Mouse (Mus musculus): ENCODE data around the gene Ddx51.

Ddx51 gene

GRCm38 (mm10) chr5:110652719-110653648 lies at the start of gene Ddx51, which contains the start of gene Noc4l:
Gene Ddx51 (plus strand): TSS chr5:110653451.
Gene Noc4l (minus strand): TSS chr5:110653417.
- peak; percentile 93 for DNase-seq

DNA sequence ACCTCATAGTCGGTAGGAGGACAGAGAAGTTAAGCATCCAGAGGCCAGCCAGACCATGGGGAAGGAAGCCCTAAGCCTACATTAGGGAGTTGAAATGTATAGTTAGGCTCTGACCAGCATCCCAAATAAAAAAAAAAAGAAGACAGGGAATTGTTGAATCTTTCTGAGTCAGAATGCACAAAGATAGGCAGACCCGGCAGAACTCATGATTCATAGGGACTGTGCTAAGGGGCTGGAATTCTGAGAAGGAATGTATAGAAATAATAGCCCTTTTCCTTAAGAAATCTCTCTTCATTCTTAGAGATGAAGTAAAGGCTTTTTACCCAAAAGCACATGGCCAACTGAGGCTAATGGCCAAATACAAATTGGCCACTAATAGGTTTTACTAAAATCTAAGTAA lies 48.9 kb upstream of the Ddx51 start:
- no peak for DNase-seq

- DNase-seq, result no peak
Measured at GRCm38 (mm10) chr5:110605531-110606221, 47.6 kb upstream of the Ddx51 start.

DNA sequence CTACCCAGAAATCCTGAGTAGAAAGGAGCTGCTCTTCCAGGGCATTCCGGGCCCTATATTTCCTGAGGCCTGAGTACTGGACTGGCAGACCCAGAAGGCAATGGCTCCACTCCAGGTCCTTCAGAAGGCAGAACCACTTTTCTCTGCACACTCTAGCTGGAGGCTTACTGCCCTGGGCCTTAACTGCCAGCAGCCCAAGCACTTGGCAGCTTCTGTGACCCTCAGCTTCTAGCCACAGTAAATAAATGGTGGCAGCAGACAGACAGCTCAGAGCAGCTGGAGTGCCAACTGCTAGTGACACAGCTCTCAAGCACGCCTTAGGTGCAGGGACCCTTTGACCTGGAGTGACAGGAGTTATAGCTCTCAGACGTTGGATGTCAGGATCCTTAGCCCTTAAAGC lies 45.5 kb upstream of the Ddx51 start:
- no peak for DNase-seq

- DNase-seq, result no peak
Measured at GRCm38 (mm10) chr5:110608336-110608735, 44.9 kb upstream of the Ddx51 start.

GRCm38 (mm10) chr5:110608941-110609340 lies 44.3 kb upstream of the Ddx51 start:
- no peak for DNase-seq

- DNase-seq, result no peak
Measured at GRCm38 (mm10) chr5:110609425-110609824, 43.8 kb upstream of the Ddx51 start.

GRCm38 (mm10) chr5:110609868-110610267 lies 43.4 kb upstream of the Ddx51 start:
- DNase-seq, result no peak

GRCm38 (mm10) chr5:110610484-110610883 lies 42.8 kb upstream of the Ddx51 start:
- DNase-seq, result no peak

DNA sequence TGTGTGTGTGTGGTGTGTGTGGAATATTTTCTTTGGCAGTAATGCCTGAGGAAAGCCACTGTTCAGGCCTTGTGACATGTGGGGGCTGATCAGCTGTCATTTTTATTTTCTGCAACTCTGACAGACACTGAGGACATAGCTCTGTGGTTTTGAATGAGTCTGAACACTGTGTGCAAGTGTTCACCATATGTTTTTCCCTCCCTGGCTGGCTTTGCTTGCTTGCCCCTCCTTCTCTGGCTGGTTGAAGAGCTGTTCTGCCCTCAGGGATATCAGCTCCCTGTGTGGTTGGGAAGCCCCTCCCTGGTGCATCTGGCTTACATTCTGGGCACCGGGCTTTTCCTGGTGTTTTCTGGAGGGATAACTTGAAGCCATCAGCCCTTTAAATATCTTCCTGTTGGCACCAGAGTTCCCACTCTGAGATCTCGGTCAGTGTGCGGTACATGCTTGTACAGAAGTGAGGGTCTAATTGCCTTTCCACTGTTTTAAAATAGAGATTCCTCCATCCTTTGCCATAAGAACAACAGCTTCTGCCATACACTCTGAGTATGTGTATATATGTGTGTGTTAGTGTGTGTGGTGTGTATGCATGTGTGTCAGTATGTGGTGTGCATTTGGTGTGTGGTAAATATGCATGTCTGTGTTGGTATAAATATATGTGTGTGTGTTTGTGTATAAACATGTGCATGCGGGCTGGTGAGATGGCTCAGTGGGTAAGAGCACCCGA lies 41.7 kb upstream of the Ddx51 start:
- DNase-seq, result peak; percentile 86

- DNase-seq, result no peak
Measured at GRCm38 (mm10) chr5:110619226-110619625, 34.0 kb upstream of the Ddx51 start.

- DNase-seq, result no peak
Measured at GRCm38 (mm10) chr5:110624319-110624718, 28.9 kb upstream of the Ddx51 start.

DNA sequence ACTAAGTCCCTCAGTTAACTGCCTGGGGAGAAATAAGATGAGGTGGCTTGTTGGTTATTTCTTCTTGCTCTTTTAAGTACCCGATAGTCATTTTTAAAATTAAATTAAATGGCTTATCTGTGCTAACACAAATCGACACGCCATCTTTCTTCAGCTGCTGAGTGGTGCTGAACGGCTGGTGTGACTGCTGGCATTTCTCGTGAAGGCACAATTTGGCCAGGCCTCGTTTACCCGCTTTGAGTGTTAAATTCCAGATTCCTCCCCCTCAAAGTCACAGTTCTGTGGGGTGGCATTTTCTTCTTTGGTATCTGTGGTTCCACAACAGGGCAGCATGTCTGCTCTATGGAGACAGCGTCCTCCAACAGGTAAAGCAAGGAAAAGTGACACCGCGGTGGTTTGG lies 25.9 kb upstream of the Ddx51 start:
- no peak for DNase-seq

DNA sequence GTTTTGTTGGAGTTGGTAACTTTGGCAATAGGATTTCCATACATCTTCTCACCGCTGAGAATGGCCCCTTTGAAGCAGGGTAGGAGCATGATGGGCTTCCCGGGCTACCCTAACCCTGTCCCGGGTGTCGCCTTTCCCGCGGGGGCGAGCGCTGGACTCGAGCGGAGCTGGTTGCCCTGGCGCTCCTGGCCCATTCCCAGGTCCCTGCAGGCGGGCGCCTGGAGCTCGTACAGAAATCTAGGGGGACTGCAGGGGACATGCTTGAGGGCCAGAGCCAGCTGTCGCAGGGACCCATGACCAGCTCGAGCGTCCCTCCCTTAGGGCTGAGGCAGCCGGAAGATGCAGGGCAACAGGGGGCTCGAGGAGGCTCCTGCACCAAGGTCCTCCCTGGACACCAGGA lies 25.1 kb upstream of the Ddx51 start:
- DNase-seq, result no peak

- DNase-seq, result no peak
Measured at GRCm38 (mm10) chr5:110629525-110630120, 23.6 kb upstream of the Ddx51 start.

DNA sequence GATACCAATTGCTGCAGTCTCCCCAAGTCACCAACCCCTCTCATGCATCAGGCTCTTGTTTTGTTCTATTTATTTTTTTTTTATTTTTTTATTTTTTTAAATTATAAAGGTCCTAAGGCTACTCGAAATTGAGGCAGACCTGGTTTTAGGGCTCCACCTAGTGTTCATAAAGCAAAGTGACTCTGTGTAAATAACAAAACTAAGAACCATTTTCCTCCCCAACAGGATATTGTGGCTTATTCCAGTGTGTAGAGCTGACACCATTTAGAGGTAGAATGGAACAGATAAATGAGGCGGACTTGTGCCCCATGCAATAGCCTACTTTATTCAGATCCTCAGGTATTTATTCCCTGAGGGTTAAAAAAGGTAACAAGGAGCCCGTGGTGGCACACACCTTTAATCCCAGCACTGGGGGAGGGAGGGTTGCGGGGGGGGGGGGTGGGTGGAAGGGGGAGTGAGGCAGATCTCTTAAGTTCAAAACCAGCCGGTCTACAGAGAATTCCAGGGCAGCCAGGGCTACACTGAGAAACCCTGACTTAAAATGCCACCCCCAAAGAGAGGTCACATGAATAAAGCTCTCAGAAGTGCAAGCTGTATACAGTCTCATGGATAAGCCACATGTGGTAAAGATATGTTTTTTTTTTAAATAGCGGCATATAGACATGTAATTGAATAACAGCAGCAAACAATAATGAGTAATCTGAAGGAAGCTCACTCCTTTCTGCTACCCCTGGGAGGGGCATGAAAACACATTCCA lies 17.1 kb upstream of the Ddx51 start:
- no peak for DNase-seq

DNA sequence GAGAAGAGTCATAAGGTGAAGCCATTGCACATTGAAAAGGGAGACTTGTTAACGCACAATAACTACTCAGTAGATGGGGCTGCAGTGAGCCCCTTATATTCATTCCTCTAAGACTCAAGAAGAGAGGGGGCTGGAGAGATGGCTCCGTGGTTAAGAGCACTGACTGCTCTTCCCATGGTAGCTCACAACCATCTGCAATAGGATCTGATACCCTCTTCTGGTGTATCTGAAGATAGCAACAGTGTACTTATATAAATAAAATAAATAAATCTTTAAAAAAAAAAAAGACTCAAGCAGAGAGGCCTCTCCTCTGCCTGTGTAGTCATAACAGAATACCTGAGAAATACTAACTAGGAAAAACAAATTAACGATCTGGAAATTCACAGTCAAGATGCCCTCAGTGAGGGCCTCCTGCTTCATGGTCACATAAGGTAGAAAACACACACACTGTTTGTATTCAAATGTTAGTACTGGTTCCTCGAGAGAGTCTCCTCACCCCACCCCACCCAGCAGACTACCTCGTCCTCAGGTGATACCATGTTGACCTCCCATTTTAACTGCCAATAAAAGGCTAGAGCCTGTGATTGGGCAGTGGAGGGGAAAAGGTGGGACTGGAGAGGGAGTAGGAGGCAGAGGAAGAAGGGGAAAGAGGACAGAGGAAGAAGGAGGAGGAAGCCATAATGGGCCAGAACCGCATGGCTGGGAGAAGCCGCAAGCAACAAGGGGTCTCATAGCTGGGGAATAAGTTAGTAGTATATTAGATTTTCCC lies 14.8 kb upstream of the Ddx51 start:
- no peak for DNase-seq

DNA sequence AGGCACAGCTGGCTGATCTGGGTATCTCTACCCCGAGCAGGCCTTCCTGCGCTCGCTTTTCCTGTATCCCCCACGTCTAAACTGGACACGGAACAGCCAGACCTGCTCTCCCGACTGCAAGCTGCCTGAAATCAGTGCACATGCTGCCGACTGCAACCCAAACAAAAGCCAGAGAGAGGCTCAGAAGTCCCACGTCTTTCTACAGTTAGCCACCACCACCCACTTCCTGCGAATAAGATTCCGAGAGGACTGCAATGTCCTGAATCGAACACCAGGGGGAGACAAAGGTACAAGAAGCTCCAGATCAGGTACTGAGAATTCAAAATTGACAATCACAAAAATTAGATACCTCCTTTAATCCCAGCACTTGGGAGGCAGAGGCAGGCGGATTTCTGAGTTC lies 13.8 kb upstream of the Ddx51 start:
- peak; percentile 66 for DNase-seq

DNA sequence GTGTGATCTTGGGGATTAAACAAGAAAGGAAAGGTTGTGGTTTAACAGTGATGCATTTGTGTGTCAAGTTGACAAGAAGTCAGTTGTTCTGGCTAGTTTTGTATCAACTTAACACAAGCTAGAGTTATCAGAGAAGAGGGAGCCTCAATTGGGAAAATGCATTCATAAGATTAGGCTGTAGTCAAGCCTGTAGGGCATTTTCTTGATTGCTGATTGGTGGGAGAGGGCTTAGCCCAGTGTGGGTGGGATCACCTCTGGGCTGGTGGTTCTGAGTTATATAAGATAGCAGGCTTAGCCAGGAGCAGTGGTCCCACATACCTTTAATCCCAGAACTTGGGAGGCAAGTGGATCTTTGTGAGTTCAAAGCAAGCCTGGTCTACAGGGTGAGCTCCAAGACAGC lies 6.9 kb upstream of the Ddx51 start:
- no peak for DNase-seq

DNA sequence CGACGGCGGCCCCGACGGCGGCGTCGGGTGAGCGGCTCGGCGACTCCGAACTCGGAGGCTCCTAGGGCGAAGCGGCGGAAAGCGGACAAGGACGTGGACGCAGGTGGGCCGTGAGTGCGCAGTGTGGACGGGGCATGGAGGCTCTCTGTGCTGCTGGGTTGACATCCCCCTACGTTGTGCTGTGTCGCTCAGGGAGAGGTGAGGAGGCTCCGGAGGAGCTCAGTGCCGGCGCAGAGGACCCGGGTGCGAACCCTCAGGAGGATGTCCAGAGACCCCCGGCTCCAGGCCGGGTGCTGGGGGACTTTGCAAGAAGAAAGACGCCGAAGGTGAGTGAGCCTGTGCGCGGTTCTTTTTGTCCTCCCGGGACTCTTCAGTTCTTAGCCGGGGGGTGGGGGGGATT lies 435 bp downstream of the Ddx51 start:
- no peak for DNase-seq

DNA sequence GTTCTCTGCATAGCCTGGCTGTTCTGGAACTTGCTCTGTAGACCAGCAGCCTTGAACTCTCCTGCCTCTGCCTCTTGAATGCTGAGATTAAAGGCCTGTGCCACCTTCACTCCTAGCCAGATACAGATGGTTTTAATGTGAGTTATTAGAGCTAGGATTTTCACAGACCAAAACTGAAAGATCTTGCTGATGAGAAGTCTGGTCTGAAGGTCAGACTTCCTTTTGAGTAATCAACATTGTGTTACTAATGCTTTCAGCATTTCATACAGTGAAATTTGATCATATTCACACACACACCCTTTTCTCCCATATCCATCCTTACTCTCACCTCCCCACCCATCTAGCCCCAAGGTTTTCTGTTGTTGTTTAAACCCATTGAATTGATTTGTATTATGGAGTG lies 6.4 kb downstream of the Ddx51 start:
- no peak for DNase-seq

All from layer of hippocampus, adult 9-11 months (tissue).